Mouse (Mus musculus) spleen, adult 2 months (tissue): Measurements from ENCODE around the gene Pafah1b1.

Experiments
- CTCF ChIP-seq: fragments of 200-500 bp; IDR thresholded peaks from 2 replicates; pipeline ENCODE4 v1.5.1; 2011; ENCODE audit warnings: mild to moderate bottlenecking, inconsistent platforms; ENCODE audit not compliant: insufficient read depth, insufficient read length, insufficient replicate concordance; ENCODE audit errors: extremely low read depth
- POLR2A ChIP-seq: fragments of 200-500 bp; IDR thresholded peaks from 2 replicates; pipeline ENCODE4 v1.6.1; 2011; ENCODE audit warnings: low read depth, low read length, inconsistent platforms

GRCm38 (mm10) chr11:74631880-74632789 is 92.3 kb downstream of the Pafah1b1 start:
- no peak for TF ChIP-seq CTCF
- TF ChIP-seq POLR2A = no peak
